Mouse (Mus musculus) liver, adult 2 months (tissue): ENCODE data around the gene Tm7sf2. TPM values are rescaled to one million over a fixed set of nuclear protein-coding genes. Genes with fewer than 3 reads are reported as not detected.

Source experiments
- DNase-seq: peaks from one replicate; pipeline ENCODE4 v3.0.0-alpha.2; 2011; ENCODE audit warnings: low read depth, low spot score; ENCODE audit errors: extremely low read depth
- H3K27ac ChIP-seq: fragments of 200-500 bp; replicated peaks from 2 replicates; pipeline ENCODE4 v1.5.1; 2012; ENCODE audit warnings: low read depth, mild to moderate bottlenecking, control low read depth, inconsistent platforms, low read length; ENCODE audit not compliant: insufficient read depth
- H3K27me3 ChIP-seq: fragments of 200-500 bp; 2 replicates; pipeline ENCODE4 v1.6.1; 2012; ENCODE audit warnings: mild to moderate bottlenecking, moderate library complexity, low read length, inconsistent platforms; ENCODE audit not compliant: control insufficient read depth, insufficient read depth
- H3K36me3 ChIP-seq: fragments of 200-500 bp; 2 replicates; pipeline ENCODE4 v1.6.1; 2012; ENCODE audit warnings: low read length, inconsistent platforms; ENCODE audit not compliant: control insufficient read depth, insufficient read depth
- H3K4me1 ChIP-seq: fragments of 200-500 bp; 2 replicates; pipeline ENCODE4 v1.6.1; 2011; ENCODE audit warnings: low read length; ENCODE audit not compliant: control insufficient read depth, insufficient read depth
- H3K4me3 ChIP-seq: fragments of 200-500 bp; 2 replicates; pipeline ENCODE4 v1.5.1; 2011; ENCODE audit warnings: low read depth, mild to moderate bottlenecking, control low read depth, low read length, moderate library complexity; ENCODE audit not compliant: insufficient read depth
- H3K79me2 ChIP-seq: fragments of 200-500 bp; 2 replicates; pipeline ENCODE4 v1.6.1; 2012; ENCODE audit warnings: inconsistent platforms, mild to moderate bottlenecking, low read length, moderate library complexity; ENCODE audit not compliant: control insufficient read depth, insufficient read depth
- H3K9ac ChIP-seq: fragments of 200-500 bp; 2 replicates; pipeline ENCODE4 v1.6.1; 2012; ENCODE audit warnings: low read depth, mild to moderate bottlenecking, control low read depth, inconsistent platforms, low read length
- CTCF ChIP-seq: fragments of 200-500 bp; IDR thresholded peaks from 2 replicates; pipeline ENCODE4 v1.5.1; 2011; ENCODE audit warnings: low read depth, low read length, control low read depth
- POLR2A ChIP-seq: fragments of 200-500 bp; IDR thresholded peaks from 2 replicates; pipeline ENCODE4 v1.6.1; 2011; ENCODE audit warnings: low read length, control low read depth; ENCODE audit not compliant: insufficient read depth; ENCODE audit errors: extremely low read depth
- WGBS: fragments of 180-500 bp; shearing (Covaris S2); methylation state at CpG from one replicate; pipeline ENCODE4 v1.1.7; 2018; 5-methylcytosine and 5-hydroxymethylcytosine counted together
- polyA plus RNA-seq: library from polyadenylated mRNA; depleted of rRNA; stranded (reverse); fragments of >200 nt; gene quantifications from 2 replicates; pipeline ENCODE4 v1.2.3, GENCODE M21; 2012
- total RNA-seq: library from RNA; depleted of rRNA; stranded (reverse); fragments of >200 nt; gene quantifications from 2 replicates; pipeline ENCODE4 v1.2.3, GENCODE M21; 2014

Gene Tm7sf2
- total and polyA plus RNA-seq, 2 experiments: 185 to 503 TPM

- peak; percentile 80 for DNase-seq
- TF ChIP-seq POLR2A (no peak), CTCF (no peak)
- Histone ChIP-seq H3K27me3 (no peaks in the 10 kb centered on the region), H3K4me1 (peaks cover 24% of the 10 kb centered on the region), H3K27ac (peak overlapping the region; percentile 82), H3K9ac (peak overlapping the region; percentile 91), H3K4me3 (peak overlapping the region; percentile 87), H3K79me2 (no peaks in the 10 kb centered on the region; the same call in 1 of the 2 replicates), H3K36me3 (peaks cover 13% of the 10 kb centered on the region; the same call in 1 of the 2 replicates)
- WGBS: 20% methylated on average over 5 of the region's 5 CpGs
Measured at GRCm38 (mm10) chr19:6058966-6059365, 9.2 kb downstream of the Tm7sf2 start.

- Histone ChIP-seq H3K79me2 (no peaks in the 10 kb centered on the region; the same call in 1 of the 2 replicates), H3K4me1 (peaks cover 24% of the 10 kb centered on the region), H3K4me3 (peak overlapping the region; percentile 87), H3K36me3 (peaks cover 18% of the 10 kb centered on the region; the same call in 1 of the 2 replicates), H3K27ac (peak overlapping the region; percentile 82), H3K9ac (peak overlapping the region; percentile 91), H3K27me3 (no peaks in the 10 kb centered on the region)
- WGBS: 6% methylated on average over 5 of the region's 5 CpGs
- no peak for TF ChIP-seq CTCF
- TF ChIP-seq POLR2A: no peak
- DNase-seq: no peak
Measured at GRCm38 (mm10) chr19:6058513-6058912, 9.7 kb downstream of the Tm7sf2 start.

GRCm38 (mm10) chr19:6057313-6058096, 10.7 kb downstream of the Tm7sf2 start, which contains the start of the genes Mrpl49 and Fau:
Mrpl49 (minus strand) TSS chr19:6057785.
Fau (plus strand) TSS chr19:6057844.
- peaks cover 16% of the 10 kb centered on the region for H3K4me1 ChIP-seq
- peak; percentile 81 for DNase-seq
- peak within 1 kb of the TSS; percentile 82 for H3K27ac ChIP-seq
- TF ChIP-seq POLR2A (peak; percentile 94), CTCF (no peak)
- no peaks in the 10 kb centered on the region for H3K27me3 ChIP-seq
- H3K4me3 ChIP-seq: peak within 1 kb of the TSS; percentile 87
- under 1% methylated on average over 63 of the region's 63 CpGs for WGBS
- H3K9ac ChIP-seq: peak within 1 kb of the TSS; percentile 91
- H3K79me2 ChIP-seq: no peaks in the 10 kb centered on the region; the same call in 1 of the 2 replicates
- peaks cover 25% of the 10 kb centered on the region for H3K36me3 ChIP-seq

- WGBS: 26% methylated on average over 4 of the region's 4 CpGs
- no peaks in the 10 kb centered on the region; the same call in 1 of the 2 replicates for H3K79me2 ChIP-seq
- TF ChIP-seq CTCF (no peak), POLR2A (no peak)
- no peak overlapping the region for H3K4me3 ChIP-seq
- no peaks in the 10 kb centered on the region for H3K27me3 ChIP-seq
- H3K27ac ChIP-seq: no peak overlapping the region
- H3K9ac ChIP-seq: no peak overlapping the region; the same call in 1 of the 2 replicates
- no peak for DNase-seq
- H3K4me1 ChIP-seq: peaks cover 11% of the 10 kb centered on the region; the same call in 1 of the 2 replicates
- peaks cover 33% of the 10 kb centered on the region for H3K36me3 ChIP-seq
Measured at GRCm38 (mm10) chr19:6056696-6057095, 11.5 kb downstream of the Tm7sf2 start.

GRCm38 (mm10) chr19:6054296-6054695, 13.9 kb downstream of the Tm7sf2 start:
- WGBS: 75% methylated on average over 5 of the region's 5 CpGs
- Histone ChIP-seq H3K4me1 (peaks cover 14% of the 10 kb centered on the region; the same call in 1 of the 2 replicates), H3K9ac (no peak overlapping the region), H3K27ac (no peak overlapping the region), H3K27me3 (no peaks in the 10 kb centered on the region), H3K79me2 (peaks cover 4% of the 10 kb centered on the region; the same call in 1 of the 2 replicates), H3K4me3 (no peak overlapping the region), H3K36me3 (peaks cover 43% of the 10 kb centered on the region)
- no peak for DNase-seq
- no peak for TF ChIP-seq CTCF
- TF ChIP-seq POLR2A: no peak
